Mouse (Mus musculus): ENCODE results near the gene Dcps. TPM values are rescaled to one million over a fixed set of nuclear protein-coding genes. Genes with fewer than 3 reads are reported as not detected.

The Dcps gene
- 104 and 113 TPM in 2 replicates for polyA plus RNA-seq (2014; fragmentation: Nextera tagmentation; extraction: Ambion mirVana)

GRCm38 (mm10) chr9:35175251-35176123 lies at the start of gene Dcps:
Gene Dcps, minus strand, starts transcription at chr9:35176061.
- peak; percentile 98 for ATAC-seq (replicated peaks; ENCODE audit: low FRiP score)
- H3K9me3 ChIP-seq (ENCODE audit: control insufficient read depth, low read length), result no peaks in the 10 kb centered on the region
- peak within 1 kb of the TSS; percentile 41; the same call in 1 of the 2 replicates for H3K27ac ChIP-seq (ENCODE audit: low read depth, low read length)
- H3K4me3 ChIP-seq (ENCODE audit: low read depth, low read length), result peak within 1 kb of the TSS; percentile 59
- H3K9ac ChIP-seq (ENCODE audit: low read length), result peak within 1 kb of the TSS; percentile 79
- under 1% methylated on average over 38 of the region's 38 CpGs for WGBS
- peak; percentile 94 for DNase-seq (ENCODE audit: low spot score)
- no peaks in the 10 kb centered on the region; the same call in 1 of the 2 replicates for H3K36me3 ChIP-seq (ENCODE audit: control insufficient read depth, insufficient read depth, low read length)
- no peaks in the 10 kb centered on the region for H3K27me3 ChIP-seq (ENCODE audit: control insufficient read depth, insufficient read depth, low read length)
- peak within 1 kb of the TSS; percentile 57 for H3K4me2 ChIP-seq (ENCODE audit: low read depth, low read length, severe bottlenecking)
- H3K4me1 ChIP-seq (replicated peaks; ENCODE audit: control insufficient read depth, insufficient read depth, low read length), result no peaks in the 10 kb centered on the region

GRCm38 (mm10) chr9:35223466-35223865 lies 47.6 kb upstream of the Dcps start:
- Histone ChIP-seq H3K36me3 (ENCODE audit: control insufficient read depth, insufficient read depth, low read length) (peaks cover 8% of the 10 kb centered on the region; the same call in 1 of the 2 replicates), H3K4me1 (replicated peaks; ENCODE audit: control insufficient read depth, insufficient read depth, low read length) (no peaks in the 10 kb centered on the region), H3K9me3 (ENCODE audit: control insufficient read depth, low read length) (no peaks in the 10 kb centered on the region), H3K27ac (ENCODE audit: low read depth, low read length) (no peak overlapping the region), H3K9ac (ENCODE audit: low read length) (no peak overlapping the region), H3K4me2 (ENCODE audit: low read depth, low read length, severe bottlenecking) (no peak overlapping the region), H3K27me3 (ENCODE audit: control insufficient read depth, insufficient read depth, low read length) (no peaks in the 10 kb centered on the region), H3K4me3 (ENCODE audit: low read depth, low read length) (no peak overlapping the region)
- DNase-seq (ENCODE audit: low spot score) (no peak), ATAC-seq (replicated peaks; ENCODE audit: low FRiP score) (no peak)
- 93% methylated on average over 3 of the region's 3 CpGs for WGBS

GRCm38 (mm10) chr9:35217963-35218362 lies 42.1 kb upstream of the Dcps start:
- H3K9ac ChIP-seq (ENCODE audit: low read length), result no peak overlapping the region
- H3K9me3 ChIP-seq (ENCODE audit: control insufficient read depth, low read length), result no peaks in the 10 kb centered on the region
- H3K36me3 ChIP-seq (ENCODE audit: control insufficient read depth, insufficient read depth, low read length), result peaks cover 24% of the 10 kb centered on the region
- no peak overlapping the region for H3K4me2 ChIP-seq (ENCODE audit: low read depth, low read length, severe bottlenecking)
- H3K27ac ChIP-seq (ENCODE audit: low read depth, low read length), result no peak overlapping the region
- DNase-seq (ENCODE audit: low spot score) (no peak), ATAC-seq (replicated peaks; ENCODE audit: low FRiP score) (no peak)
- H3K4me1 ChIP-seq (replicated peaks; ENCODE audit: control insufficient read depth, insufficient read depth, low read length), result no peaks in the 10 kb centered on the region
- 85% methylated on average over 1 of the region's 1 CpGs for WGBS
- no peak overlapping the region for H3K4me3 ChIP-seq (ENCODE audit: low read depth, low read length)
- H3K27me3 ChIP-seq (ENCODE audit: control insufficient read depth, insufficient read depth, low read length), result no peaks in the 10 kb centered on the region

GRCm38 (mm10) chr9:35211573-35212511 lies 36.0 kb upstream of the Dcps start:
- Histone ChIP-seq H3K4me2 (ENCODE audit: low read depth, low read length, severe bottlenecking) (peak overlapping the region; percentile 54), H3K27ac (ENCODE audit: low read depth, low read length) (no peak overlapping the region), H3K36me3 (ENCODE audit: control insufficient read depth, insufficient read depth, low read length) (peaks cover 13% of the 10 kb centered on the region; the same call in 1 of the 2 replicates), H3K9me3 (ENCODE audit: control insufficient read depth, low read length) (no peaks in the 10 kb centered on the region), H3K9ac (ENCODE audit: low read length) (peak overlapping the region; percentile 82), H3K4me1 (replicated peaks; ENCODE audit: control insufficient read depth, insufficient read depth, low read length) (peaks cover 3% of the 10 kb centered on the region; the same call in 1 of the 2 replicates), H3K27me3 (ENCODE audit: control insufficient read depth, insufficient read depth, low read length) (no peaks in the 10 kb centered on the region), H3K4me3 (ENCODE audit: low read depth, low read length) (peak overlapping the region; percentile 81)
- WGBS, result 37% methylated on average over 26 of the region's 26 CpGs
- ATAC-seq (replicated peaks; ENCODE audit: low FRiP score) (peak; percentile 6; the same call in 1 of the 2 replicates), DNase-seq (ENCODE audit: low spot score) (no peak)

- DNase-seq (ENCODE audit: low spot score) (peak; percentile 99), ATAC-seq (replicated peaks; ENCODE audit: low FRiP score) (peak; percentile 100)
- peak within 1 kb of the TSS; percentile 87 for H3K9ac ChIP-seq (ENCODE audit: low read length)
- peaks cover 3% of the 10 kb centered on the region; the same call in 1 of the 2 replicates for H3K4me1 ChIP-seq (replicated peaks; ENCODE audit: control insufficient read depth, insufficient read depth, low read length)
- 1% methylated on average over 72 of the region's 72 CpGs for WGBS
- H3K27ac ChIP-seq (ENCODE audit: low read depth, low read length), result peak within 1 kb of the TSS; percentile 73
- no peaks in the 10 kb centered on the region for H3K9me3 ChIP-seq (ENCODE audit: control insufficient read depth, low read length)
- peak within 1 kb of the TSS; percentile 81 for H3K4me3 ChIP-seq (ENCODE audit: low read depth, low read length)
- H3K36me3 ChIP-seq (ENCODE audit: control insufficient read depth, insufficient read depth, low read length), result peaks cover 13% of the 10 kb centered on the region; the same call in 1 of the 2 replicates
- peak within 1 kb of the TSS; percentile 94 for H3K4me2 ChIP-seq (ENCODE audit: low read depth, low read length, severe bottlenecking)
- no peaks in the 10 kb centered on the region for H3K27me3 ChIP-seq (ENCODE audit: control insufficient read depth, insufficient read depth, low read length)
These were observed 34.9 kb upstream of the Dcps start, which contains the start of gene Foxred1 for GRCm38 (mm10) chr9:35210542-35211474. Gene Foxred1, minus strand, starts transcription at chr9:35211055.

- WGBS, result 96% methylated on average over 2 of the region's 2 CpGs
- H3K27me3 ChIP-seq (ENCODE audit: control insufficient read depth, insufficient read depth, low read length), result no peaks in the 10 kb centered on the region
These were observed 28.6 kb upstream of the Dcps start for GRCm38 (mm10) chr9:35204421-35204820.

GRCm38 (mm10) chr9:35203536-35203935 lies 27.7 kb upstream of the Dcps start:
- Histone ChIP-seq H3K9me3 (ENCODE audit: control insufficient read depth, low read length) (no peaks in the 10 kb centered on the region), H3K27ac (ENCODE audit: low read depth, low read length) (no peak overlapping the region), H3K4me1 (replicated peaks; ENCODE audit: control insufficient read depth, insufficient read depth, low read length) (no peaks in the 10 kb centered on the region; the same call in 1 of the 2 replicates), H3K36me3 (ENCODE audit: control insufficient read depth, insufficient read depth, low read length) (peaks cover 5% of the 10 kb centered on the region; the same call in 1 of the 2 replicates), H3K4me2 (ENCODE audit: low read depth, low read length, severe bottlenecking) (no peak overlapping the region), H3K4me3 (ENCODE audit: low read depth, low read length) (no peak overlapping the region), H3K9ac (ENCODE audit: low read length) (no peak overlapping the region), H3K27me3 (ENCODE audit: control insufficient read depth, insufficient read depth, low read length) (no peaks in the 10 kb centered on the region)
- no peak for ATAC-seq (replicated peaks; ENCODE audit: low FRiP score)
- WGBS, result 65% methylated on average over 3 of the region's 3 CpGs
- DNase-seq (ENCODE audit: low spot score), result no peak

More at GRCm38 (mm10) chr9:35204421-35204820, 28.6 kb upstream of the Dcps start:
- H3K27ac ChIP-seq (ENCODE audit: low read depth, low read length), result no peak overlapping the region
- H3K9ac ChIP-seq (ENCODE audit: low read length), result no peak overlapping the region
- DNase-seq (ENCODE audit: low spot score), result no peak
- peaks cover 5% of the 10 kb centered on the region; the same call in 1 of the 2 replicates for H3K36me3 ChIP-seq (ENCODE audit: control insufficient read depth, insufficient read depth, low read length)
- no peak for ATAC-seq (replicated peaks; ENCODE audit: low FRiP score)
- H3K4me3 ChIP-seq (ENCODE audit: low read depth, low read length), result no peak overlapping the region
- no peaks in the 10 kb centered on the region; the same call in 1 of the 2 replicates for H3K4me1 ChIP-seq (replicated peaks; ENCODE audit: control insufficient read depth, insufficient read depth, low read length)
- H3K9me3 ChIP-seq (ENCODE audit: control insufficient read depth, low read length), result no peaks in the 10 kb centered on the region
- no peak overlapping the region for H3K4me2 ChIP-seq (ENCODE audit: low read depth, low read length, severe bottlenecking)

Data from forebrain, embryonic 11.5 days (tissue).